ENCODE assay signal across 8 mouse cellular contexts in genomic region chr19:3686215-3686894, GRCm38 (mm10). TPM values are rescaled to one million over a fixed set of nuclear protein-coding genes. Genes with fewer than 3 reads are reported as not detected.
DNase-seq lines count a peak whose midpoint lies in the region; ATAC-seq and TF ChIP-seq lines count a peak whose summit lies in the region.

Gene Lrp5 (minus strand): TSS chr19:3686564.

- WGBS in hindbrain, embryonic 13.5 days = 1% methylated on average over 53 of the region's 83 CpGs
- WGBS in liver, embryonic 11.5 days = under 1% methylated on average over 61 of the region's 83 CpGs

- no peaks in the 10 kb centered on the region for H3K9me3 ChIP-seq in hindbrain, embryonic 13.5 days
- no peaks in the 10 kb centered on the region for H3K9me3 ChIP-seq in liver, embryonic 11.5 days (ENCODE audit: control insufficient read depth, low read length)

- H3K36me3 ChIP-seq in hindbrain, embryonic 13.5 days = no peaks in the 10 kb centered on the region
- H3K36me3 ChIP-seq in liver, embryonic 11.5 days (ENCODE audit: control insufficient read depth, insufficient read depth, low read length) = no peaks in the 10 kb centered on the region

- peak within 1 kb of the TSS; percentile 93 for H3K27ac ChIP-seq in gastrocnemius, adult 2 months
- H3K27ac ChIP-seq in hindbrain, embryonic 13.5 days = peak within 1 kb of the TSS; percentile 58
- H3K27ac ChIP-seq in liver, embryonic 11.5 days (ENCODE audit: low read depth, low read length) = peak within 1 kb of the TSS; percentile 84

- peak within 1 kb of the TSS; percentile 84 for H3K9ac ChIP-seq in hindbrain, embryonic 13.5 days
- peak within 1 kb of the TSS; percentile 84 for H3K9ac ChIP-seq in liver, embryonic 11.5 days (ENCODE audit: low read depth, low read length)

- peaks cover 38% of the 10 kb centered on the region for H3K4me1 ChIP-seq in hindbrain, embryonic 13.5 days (replicated peaks)
- H3K4me1 ChIP-seq in liver, embryonic 11.5 days (replicated peaks; ENCODE audit: control insufficient read depth, insufficient read depth, low read length) = peaks cover 36% of the 10 kb centered on the region

- H3K4me2 ChIP-seq in hindbrain, embryonic 13.5 days = peak within 1 kb of the TSS; percentile 99
- peak within 1 kb of the TSS; percentile 72 for H3K4me2 ChIP-seq in liver, embryonic 11.5 days

- TF ChIP-seq CTCF in gastrocnemius, adult 2 months (IDR thresholded peaks at IDR 0.05) = peak; percentile 29

- intact Hi-C loops in gastrocnemius, adult 2 months (cut with DNase I) = no loop called here

- ATAC-seq in hindbrain, embryonic 13.5 days (ENCODE audit: low FRiP score) = peak; percentile 36
- peak; percentile 51 for ATAC-seq in liver, embryonic 11.5 days (replicated peaks; ENCODE audit: low FRiP score)
- ATAC-seq in monocyte, adult 5-6 weeks (replicated peaks; ENCODE audit: insufficient number of reproducible peaks, low FRiP score, low TSS enrichment, poor library complexity, severe bottlenecking) = no peak

- peak within 1 kb of the TSS; percentile 99 for H3K4me3 ChIP-seq in gastrocnemius, adult 2 months
- peak within 1 kb of the TSS; percentile 88 for H3K4me3 ChIP-seq in hindbrain, embryonic 13.5 days
- peak within 1 kb of the TSS; percentile 91 for H3K4me3 ChIP-seq in liver, embryonic 11.5 days (ENCODE audit: low read depth, low read length)

- peak; percentile 49 to 61 for DNase-seq in cerebellum, postnatal 10 days
- DNase-seq in cerebellum, adult 11 months = no peak
- DNase-seq in adrenal gland, postnatal 10 days = peak; percentile 85
- DNase-seq in gastrocnemius, adult 2 months = peak; percentile 86
- DNase-seq in liver, embryonic 11.5 days (ENCODE audit: low spot score) = peak; percentile 57
- peak; percentile 67 for DNase-seq in urinary bladder, postnatal 14 days (ENCODE audit: low spot score)

- H3K27me3 ChIP-seq in hindbrain, embryonic 13.5 days = peaks cover 30% of the 10 kb centered on the region
- no peaks in the 10 kb centered on the region for H3K27me3 ChIP-seq in liver, embryonic 11.5 days (replicated peaks; ENCODE audit: control insufficient read depth, insufficient read depth, low read length)

RNA-seq across cellular contexts. Expression of gene Lrp5, which starts in this region (rescaled TPM):
- 100 to 1,000 TPM in 1 of 2 experiments, 10 to 100 TPM in 1; 87.0 to 104 TPM for total RNA-seq in adrenal gland, postnatal 10 days (2021)
- 10 to 100 TPM; 21.4 to 30.4 TPM for total RNA-seq in gastrocnemius, adult 2 months (2021)
- 1.4 and 2.0 TPM in 2 replicates for polyA plus RNA-seq in hindbrain, embryonic 13.5 days (2015; fragmentation: Nextera tagmentation; extraction: Ambion mirVana)
- polyA plus RNA-seq in liver, embryonic 11.5 days (2014; fragmentation: Nextera tagmentation; extraction: Ambion mirVana) = 5.4 and 6.3 TPM in 2 replicates
- 10.1 to 17.6 TPM (median 14.0 TPM) in 3 replicates for total RNA-seq in monocyte, adult 5-6 weeks (2017)
